Mouse (Mus musculus) hindbrain, embryonic 14.5 days (tissue): ENCODE measurements at regions not wholly inside any gene's neighbourhood (a gene's known extent, or its start where the extent isn't known, plus 50 kb on each side); places are given as distances from the start of the nearest gene placed in this dataset.
"Not testable (repeated sequence)": the region's sequence is repeated elsewhere in the genome, so short reads cannot be mapped to it uniquely, and the experiment has no call there.

ENCODE experiments used
- ATAC-seq: fragments of 200-750 bp; cut with Nextera tagmentation; 2 replicates; pipeline ENCODE4 v1.8.0; 2017; ENCODE audit warnings: moderate number of reproducible peaks, mild to moderate bottlenecking, moderate TSS enrichment, moderate library complexity; ENCODE audit not compliant: low FRiP score
- DNase-seq: peaks from one replicate; pipeline ENCODE4 v3.0.0-alpha.2; 2015; ENCODE audit warnings: low spot score
- H3K27ac ChIP-seq: fragments of 300-500 bp; sonication (generic); 2 replicates; pipeline ENCODE4 v1.5.1; 2014; ENCODE audit warnings: mild to moderate bottlenecking, moderate library complexity
- H3K27me3 ChIP-seq: fragments of 300-500 bp; sonication (generic); 2 replicates; pipeline ENCODE4 v1.6.1; 2014; ENCODE audit warnings: mild to moderate bottlenecking, low read length, mixed read lengths; ENCODE audit not compliant: control insufficient read depth, insufficient read depth
- H3K36me3 ChIP-seq: fragments of 300-500 bp; sonication (generic); replicated peaks from 2 replicates; pipeline ENCODE4 v1.6.1; 2014; ENCODE audit not compliant: control insufficient read depth, insufficient read depth
- H3K4me1 ChIP-seq: fragments of 300-500 bp; sonication (generic); replicated peaks from 2 replicates; pipeline ENCODE4 v1.6.1; 2014; ENCODE audit warnings: antibody characterized with exemption, low read length, mixed read lengths; ENCODE audit not compliant: control insufficient read depth, insufficient read depth
- H3K4me2 ChIP-seq: fragments of 300-500 bp; sonication (generic); replicated peaks from 2 replicates; pipeline ENCODE4 v1.6.1; 2014; ENCODE audit warnings: mild to moderate bottlenecking, moderate library complexity
- H3K4me3 ChIP-seq: fragments of 300-500 bp; sonication (generic); replicated peaks from 2 replicates; pipeline ENCODE4 v1.5.1; 2014; ENCODE audit warnings: mild to moderate bottlenecking, low read length
- H3K9ac ChIP-seq: fragments of 300-500 bp; sonication (generic); 2 replicates; pipeline ENCODE4 v1.6.1; 2014
- H3K9me3 ChIP-seq: fragments of 300-500 bp; sonication (generic); 2 replicates; pipeline ENCODE4 v1.6.1; 2016; ENCODE audit warnings: low read length; ENCODE audit not compliant: control insufficient read depth
- WGBS: fragments of 180-500 bp; shearing (Covaris S2); extraction: QIAGEN DNeasy Blood & Tissue Kit; methylation state at CpG from one replicate; pipeline ENCODE4 v1.1.7; 2014; 5-methylcytosine and 5-hydroxymethylcytosine counted together

DNA sequence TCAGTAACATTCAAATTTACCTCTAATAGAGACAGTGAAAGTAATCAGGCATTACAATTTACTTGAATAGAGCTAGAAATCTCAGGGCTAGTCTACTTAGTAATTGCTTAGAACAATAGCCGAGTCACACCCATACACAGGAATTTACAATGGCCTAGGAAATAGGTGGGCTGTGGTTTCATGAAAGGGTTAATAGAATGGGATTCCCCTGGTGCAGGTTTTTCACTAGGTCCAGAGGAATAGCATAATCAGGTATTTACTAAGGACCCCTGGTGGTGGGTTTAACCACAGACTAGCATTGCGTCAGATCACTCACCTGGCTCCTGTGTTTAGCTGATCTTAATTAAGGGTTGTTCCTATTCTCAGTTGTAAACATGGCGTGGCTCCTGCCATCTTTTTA lies 290.8 kb downstream of the Cyp26b1 start:
- not testable (repeated sequence) for H3K27me3 ChIP-seq, DNase-seq

DNA sequence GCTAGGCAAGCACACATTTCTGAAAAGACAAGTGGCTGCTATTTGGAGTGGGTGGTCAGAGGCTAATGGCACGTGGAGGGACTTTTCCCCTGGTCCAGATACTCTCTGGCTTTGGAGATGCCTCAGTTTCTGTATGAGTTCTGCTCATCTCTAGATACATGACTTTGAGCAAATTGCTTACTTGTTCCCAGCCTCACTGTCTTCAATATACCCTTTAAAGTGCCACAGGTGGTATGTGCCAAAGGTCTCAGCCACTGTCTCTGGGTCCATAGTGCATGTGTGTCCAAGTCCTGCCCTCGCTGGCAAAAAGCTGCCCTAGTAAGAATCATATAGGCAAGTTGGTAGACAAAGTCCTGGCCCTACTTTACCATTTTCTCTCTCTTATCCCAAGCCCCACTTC lies 291.5 kb downstream of the Dysf start:
- Histone ChIP-seq H3K27ac (no peak overlapping the region), H3K9ac (no peak overlapping the region), H3K9me3 (no peaks in the 10 kb centered on the region), H3K36me3 (no peaks in the 10 kb centered on the region), H3K27me3 (no peaks in the 10 kb centered on the region), H3K4me2 (no peak overlapping the region), H3K4me1 (no peaks in the 10 kb centered on the region), H3K4me3 (no peak overlapping the region)
- 86% methylated on average over 2 of the region's 2 CpGs for WGBS
- DNase-seq: no peak
- ATAC-seq: no peak

More for the DNA sequence above, 290.8 kb downstream of the Cyp26b1 start:
- whole genome bisulfite sequencing: 94% methylated on average over 3 of the region's 3 CpGs
- not testable (repeated sequence) for H3K4me3 ChIP-seq, H3K9ac ChIP-seq, H3K4me2 ChIP-seq, H3K27ac ChIP-seq, H3K36me3 ChIP-seq, H3K9me3 ChIP-seq, H3K4me1 ChIP-seq, ATAC-seq

DNA sequence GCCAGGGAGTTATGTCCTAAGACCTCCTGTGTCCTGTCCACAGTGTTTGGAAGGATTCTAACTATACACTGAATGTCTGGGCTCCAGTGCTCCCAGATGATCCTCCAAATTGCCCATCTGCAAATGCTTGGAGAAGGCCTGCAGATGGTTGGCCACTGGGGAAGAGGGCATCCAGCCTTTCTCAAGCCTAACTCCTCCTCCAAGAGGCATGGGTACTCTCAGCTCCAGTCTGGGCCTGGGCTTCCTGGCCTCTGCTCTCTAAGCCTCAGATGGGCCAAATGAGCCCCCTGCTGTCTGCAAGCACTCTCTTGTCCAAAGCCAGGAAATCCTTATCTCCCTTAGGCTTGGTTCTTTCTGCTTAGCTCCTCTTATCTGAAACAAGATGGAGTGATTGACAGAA lies 290.8 kb downstream of the Dysf start:
- Histone ChIP-seq H3K9ac (no peak overlapping the region), H3K4me3 (no peak overlapping the region), H3K4me1 (no peaks in the 10 kb centered on the region), H3K9me3 (no peaks in the 10 kb centered on the region), H3K27ac (no peak overlapping the region), H3K4me2 (no peak overlapping the region), H3K27me3 (no peaks in the 10 kb centered on the region), H3K36me3 (no peaks in the 10 kb centered on the region)
- ATAC-seq: no peak
- DNase-seq: no peak

DNA sequence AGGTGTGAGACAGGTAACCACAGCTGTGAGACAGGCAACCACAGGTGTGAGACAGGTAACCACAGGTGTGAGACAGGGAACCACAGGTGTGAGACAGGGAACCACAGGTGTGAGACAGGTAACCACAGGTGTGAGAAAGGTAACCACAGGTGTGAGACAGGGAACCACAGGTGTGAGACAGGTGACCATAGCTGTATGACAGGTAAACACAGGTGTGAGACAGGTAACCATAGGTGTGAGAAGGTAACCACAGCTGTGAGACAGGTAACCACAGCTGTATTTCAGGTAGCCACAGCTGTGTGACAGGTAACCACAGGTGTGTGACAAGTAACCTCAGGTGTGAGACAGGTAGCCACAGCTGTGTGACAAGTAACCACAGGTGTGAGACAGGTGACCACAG lies 265.5 kb downstream of the Dysf start:
- not testable (repeated sequence) for H3K27ac ChIP-seq, H3K36me3 ChIP-seq, H3K4me1 ChIP-seq, ATAC-seq, H3K9ac ChIP-seq, H3K4me2 ChIP-seq, H3K27me3 ChIP-seq, DNase-seq, H3K4me3 ChIP-seq, H3K9me3 ChIP-seq

DNA sequence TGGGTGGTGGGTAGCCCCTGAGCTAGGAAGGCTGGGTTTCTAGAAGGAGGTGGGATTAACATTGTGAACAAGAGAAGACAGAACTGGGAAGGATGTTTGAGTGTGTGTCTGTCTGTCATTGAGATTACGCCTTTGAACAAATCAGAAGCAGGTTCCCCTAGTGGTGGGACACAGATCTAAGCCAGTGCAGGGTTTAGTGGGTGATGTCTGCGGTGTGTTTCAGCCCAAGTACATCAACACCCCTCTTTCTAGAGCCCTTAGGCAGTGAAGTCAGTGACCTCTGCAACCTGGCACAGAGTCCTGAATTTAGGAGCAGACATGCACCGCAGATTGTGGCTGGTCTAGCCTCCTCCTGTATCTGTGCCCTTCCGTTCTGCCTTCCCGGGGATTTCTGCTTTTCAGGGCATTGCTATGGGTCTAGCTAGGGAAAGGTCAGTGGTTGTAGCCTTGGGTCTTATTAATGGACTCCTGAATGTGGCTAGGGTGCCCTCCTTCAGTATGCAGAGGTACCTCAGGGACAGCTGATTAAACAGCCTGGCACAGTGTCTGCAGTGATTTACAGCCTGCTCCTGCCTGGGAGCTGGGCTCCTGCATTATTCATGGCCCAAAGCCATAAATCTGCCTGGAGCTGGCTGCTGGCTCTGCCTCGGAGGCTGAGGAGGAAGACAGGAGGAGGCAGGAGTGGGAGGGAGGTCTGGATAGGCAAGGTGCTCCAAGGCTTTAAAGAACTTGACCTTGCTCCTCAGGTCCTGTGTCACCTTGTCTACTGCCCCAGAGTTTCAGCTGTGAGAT lies 264.3 kb downstream of the Dysf start:
- ATAC-seq: peak; percentile 65; the same call in 1 of the 2 replicates
- no peaks in the 10 kb centered on the region for H3K36me3 ChIP-seq
- WGBS: 63% methylated on average over 6 of the region's 6 CpGs
- no peaks in the 10 kb centered on the region for H3K27me3 ChIP-seq
- H3K9ac ChIP-seq: no peak overlapping the region
- peak; percentile 74 for DNase-seq
- no peak overlapping the region for H3K4me3 ChIP-seq
- H3K9me3 ChIP-seq: no peaks in the 10 kb centered on the region
- H3K4me1 ChIP-seq: peaks cover 8% of the 10 kb centered on the region
- H3K4me2 ChIP-seq: no peak overlapping the region
- H3K27ac ChIP-seq: no peak overlapping the region

DNA sequence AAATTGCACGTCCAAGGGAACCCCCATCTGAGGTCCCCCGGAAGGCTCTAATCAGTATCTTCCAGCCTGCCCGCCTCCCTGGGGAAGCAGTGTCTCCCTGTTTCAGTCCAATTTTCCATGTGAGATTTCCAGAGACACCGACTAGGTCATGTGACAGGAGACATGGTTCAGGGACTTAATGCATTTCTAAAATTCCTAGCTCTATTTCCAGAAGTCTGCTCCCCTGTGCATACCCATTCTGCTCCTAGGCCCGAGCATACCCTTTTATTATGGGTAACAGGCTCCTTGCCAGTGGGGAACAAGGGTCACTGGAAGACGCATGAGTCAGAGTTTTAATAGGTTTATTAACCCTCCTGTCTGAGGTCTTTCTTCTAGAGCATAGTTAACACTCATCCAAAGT lies 263.6 kb downstream of the Dysf start:
- H3K36me3 ChIP-seq: no peaks in the 10 kb centered on the region
- WGBS: 65% methylated on average over 6 of the region's 6 CpGs
- no peaks in the 10 kb centered on the region for H3K9me3 ChIP-seq
- H3K9ac ChIP-seq: no peak overlapping the region
- no peaks in the 10 kb centered on the region for H3K27me3 ChIP-seq
- no peak overlapping the region for H3K27ac ChIP-seq
- no peak overlapping the region for H3K4me2 ChIP-seq
- ATAC-seq: no peak
- no peak for DNase-seq
- H3K4me3 ChIP-seq: no peak overlapping the region
- peaks cover 8% of the 10 kb centered on the region for H3K4me1 ChIP-seq

- no peaks in the 10 kb centered on the region for H3K9me3 ChIP-seq
- H3K36me3 ChIP-seq: no peaks in the 10 kb centered on the region
- H3K27ac ChIP-seq: no peak overlapping the region
- H3K9ac ChIP-seq: no peak overlapping the region
- no peak for ATAC-seq
- no peak overlapping the region for H3K4me3 ChIP-seq
- H3K27me3 ChIP-seq: no peaks in the 10 kb centered on the region
- DNase-seq: no peak
- WGBS: 85% methylated on average over 3 of the region's 3 CpGs
- no peak overlapping the region for H3K4me2 ChIP-seq
- H3K4me1 ChIP-seq: peaks cover 8% of the 10 kb centered on the region
Observed at GRCm38 (mm10) chr6:84271441-84271840, 263.1 kb downstream of the Dysf start.

GRCm38 (mm10) chr6:84270518-84271165 lies 262.3 kb downstream of the Dysf start:
- 62% methylated on average over 12 of the region's 12 CpGs for WGBS
- H3K36me3 ChIP-seq: no peaks in the 10 kb centered on the region
- H3K9ac ChIP-seq: no peak overlapping the region
- DNase-seq (no peak), ATAC-seq (peak; percentile 51; the same call in 1 of the 2 replicates)
- no peak overlapping the region for H3K4me3 ChIP-seq
- no peak overlapping the region for H3K27ac ChIP-seq
- no peak overlapping the region for H3K4me2 ChIP-seq
- H3K9me3 ChIP-seq: no peaks in the 10 kb centered on the region
- H3K4me1 ChIP-seq: peaks cover 8% of the 10 kb centered on the region
- H3K27me3 ChIP-seq: no peaks in the 10 kb centered on the region

DNA sequence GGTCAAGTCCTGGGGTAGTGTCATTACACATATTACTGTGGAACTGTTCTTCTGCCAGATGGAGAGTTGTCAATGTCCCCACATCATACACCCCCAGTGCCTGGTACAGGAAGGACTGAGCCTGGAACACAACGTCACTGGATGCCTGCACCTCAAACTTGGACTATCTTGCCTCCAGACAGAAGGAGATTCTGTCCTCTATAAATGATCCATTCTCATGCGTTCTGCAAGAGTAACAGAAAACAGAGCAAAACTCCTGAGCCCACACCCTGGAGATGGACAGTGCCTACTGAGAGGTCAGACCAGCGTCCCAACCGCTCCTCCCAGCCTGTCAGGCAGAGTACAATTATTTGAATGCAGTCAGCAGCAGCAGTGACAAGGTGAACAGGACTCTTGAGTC lies 261.1 kb downstream of the Dysf start:
- H3K4me1 ChIP-seq: peaks cover 8% of the 10 kb centered on the region
- no peak for DNase-seq
- no peak for ATAC-seq
- H3K4me2 ChIP-seq: no peak overlapping the region
- H3K27me3 ChIP-seq: no peaks in the 10 kb centered on the region
- H3K36me3 ChIP-seq: no peaks in the 10 kb centered on the region
- no peak overlapping the region for H3K9ac ChIP-seq
- WGBS: 85% methylated on average over 4 of the region's 4 CpGs
- no peak overlapping the region for H3K4me3 ChIP-seq
- no peaks in the 10 kb centered on the region for H3K9me3 ChIP-seq
- no peak overlapping the region for H3K27ac ChIP-seq
